In genomic region chr6:119892711-119893110, GRCm38 (mm10) we compare ENCODE assay signal across 24 mouse cellular contexts.
"Had no signal": no experiment of that assay in that cellular context is flagged by ENCODE, and none has a peak within 500 bp of the region (broad histone marks: within the 10 kb centered on the region; RNA-seq: fewer than 3 reads in every experiment).

No protein-coding gene starts in this region.

- H3K4me2 ChIP-seq: heart, embryonic 12.5 days; hindbrain, embryonic 12.5 days; hindbrain, embryonic 14.5 days; intestine, embryonic 15.5 days; limb, embryonic 13.5 days; limb, embryonic 15.5 days had no signal

- H3K27me3 ChIP-seq: hindbrain, embryonic 12.5 days; intestine, embryonic 15.5 days; limb, embryonic 13.5 days; limb, embryonic 15.5 days had no signal

- H3K9ac ChIP-seq: heart, embryonic 12.5 days; hindbrain, embryonic 12.5 days; hindbrain, embryonic 14.5 days; intestine, embryonic 15.5 days; limb, embryonic 13.5 days; limb, embryonic 15.5 days had no signal

- H3K36me3 ChIP-seq: heart, embryonic 10.5 days; heart, embryonic 12.5 days; hindbrain, embryonic 10.5 days; hindbrain, embryonic 12.5 days; intestine, embryonic 15.5 days; limb, embryonic 13.5 days; limb, embryonic 15.5 days had no signal

- DNase-seq: gastrocnemius, adult 2 months; gastrocnemius, postnatal 10 days; gastrocnemius, postnatal 25 days; heart, adult 18-20 months; heart, postnatal 10 days; kidney, adult 18-20 months; kidney, adult 8-10 months; kidney, postnatal 10 days; kidney, postnatal 25 days; kidney, postnatal 4 days; left cerebral cortex, postnatal 4 days had no signal

- ATAC-seq: hindbrain, embryonic 16.5 days; inflammation-experienced regulatory T-cells, adult 6 months; intestine, embryonic 15.5 days; intestine, postnatal 0 days had no signal

- H3K9me3 ChIP-seq: heart, embryonic 10.5 days; heart, embryonic 12.5 days; hindbrain, embryonic 10.5 days; hindbrain, embryonic 12.5 days; intestine, embryonic 15.5 days; limb, embryonic 13.5 days; limb, embryonic 15.5 days had no signal

- H3K27ac ChIP-seq: gastrocnemius, adult 2 months; heart, embryonic 10.5 days; hindbrain, embryonic 10.5 days; hindbrain, embryonic 12.5 days; hindbrain, embryonic 14.5 days; intestine, embryonic 15.5 days; layer of hippocampus, adult 2 months; left cerebral cortex, adult 2 months; limb, embryonic 13.5 days; limb, embryonic 15.5 days had no signal

- H3K4me3 ChIP-seq: gastrocnemius, adult 2 months; heart, embryonic 10.5 days; heart, embryonic 12.5 days; hindbrain, embryonic 10.5 days; hindbrain, embryonic 12.5 days; intestine, embryonic 15.5 days; layer of hippocampus, adult 2 months; left cerebral cortex, adult 2 months; limb, embryonic 13.5 days; limb, embryonic 15.5 days had no signal

- H3K4me1 ChIP-seq: heart, embryonic 10.5 days; heart, embryonic 12.5 days; hindbrain, embryonic 10.5 days; hindbrain, embryonic 12.5 days; intestine, embryonic 15.5 days; limb, embryonic 13.5 days; limb, embryonic 15.5 days had no signal
